Mouse (Mus musculus) adrenal gland, adult (tissue): ENCODE measurements at regions not wholly inside any gene's neighbourhood (a gene's known extent, or its start where the extent isn't known, plus 50 kb on each side); places are given as distances from the start of the nearest gene placed in this dataset.
"Not testable (repeated sequence)": the region's sequence is repeated elsewhere in the genome, so short reads cannot be mapped to it uniquely, and the experiment has no call there.

Source experiments
- DNase-seq, 2 experiments: peaks; one replicate each; pipeline ENCODE4 v3.0.0; 2022 to 2023; ENCODE audit warnings: low spot score in 1 of 2; ENCODE audit not compliant: inconsistent age in 2 of 2

GRCm38 (mm10) chr14:47920638-47921347, 199.8 kb upstream of the Peli2 start:
- DNase-seq: peak in 1 of 2 experiments; percentile 24

- peak in 1 of 2 experiments; percentile 35 for DNase-seq
Observed at GRCm38 (mm10) chr14:47921811-47922277, 198.8 kb upstream of the Peli2 start.

GRCm38 (mm10) chr14:47926416-47926815, 194.2 kb upstream of the Peli2 start:
- no peak for DNase-seq

GRCm38 (mm10) chr14:47935401-47935800, 185.2 kb upstream of the Peli2 start:
- DNase-seq: no peak

GRCm38 (mm10) chr14:47937081-47937651, 183.5 kb upstream of the Peli2 start:
- peak in 1 of 2 experiments; percentile 26 for DNase-seq

DNA sequence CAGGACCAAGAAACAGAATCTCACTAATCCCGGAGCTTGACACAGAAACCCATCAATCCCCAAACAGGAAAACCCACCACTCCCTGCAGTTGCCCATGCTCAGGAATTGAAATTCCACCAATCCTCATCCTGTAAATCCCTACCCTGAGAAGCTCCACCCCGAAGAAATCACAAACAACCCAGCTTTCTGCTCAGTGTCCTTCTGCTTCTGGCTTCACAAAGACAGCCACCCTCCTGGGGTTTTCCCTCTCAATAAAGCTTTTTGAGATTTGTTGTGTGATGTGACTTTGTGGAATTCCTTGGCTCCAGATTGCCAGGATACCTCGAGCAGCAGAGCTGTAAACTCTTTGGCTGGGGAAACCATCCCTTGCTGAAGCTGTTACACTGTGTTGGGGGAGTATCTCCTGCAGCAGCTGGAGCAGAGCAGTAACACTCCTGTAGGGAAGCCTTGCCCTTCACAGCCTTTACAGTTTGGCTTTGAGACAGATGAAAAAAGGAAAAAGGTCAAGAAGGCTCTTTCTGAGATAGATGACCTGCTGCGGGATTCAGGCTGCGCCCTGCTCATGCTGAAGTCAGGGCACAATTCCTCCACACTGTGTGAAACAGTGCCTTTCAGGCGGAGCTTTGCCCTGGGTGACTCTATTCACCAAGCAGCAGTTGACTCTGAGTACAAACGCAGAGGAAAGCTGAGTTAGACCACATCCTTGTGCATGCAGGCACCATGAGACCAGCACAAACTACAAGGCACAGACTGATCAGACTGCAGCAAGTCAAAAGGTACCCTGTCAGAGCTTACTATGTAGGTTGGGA, 180.6 kb upstream of the Peli2 start:
- DNase-seq: no peak

DNA sequence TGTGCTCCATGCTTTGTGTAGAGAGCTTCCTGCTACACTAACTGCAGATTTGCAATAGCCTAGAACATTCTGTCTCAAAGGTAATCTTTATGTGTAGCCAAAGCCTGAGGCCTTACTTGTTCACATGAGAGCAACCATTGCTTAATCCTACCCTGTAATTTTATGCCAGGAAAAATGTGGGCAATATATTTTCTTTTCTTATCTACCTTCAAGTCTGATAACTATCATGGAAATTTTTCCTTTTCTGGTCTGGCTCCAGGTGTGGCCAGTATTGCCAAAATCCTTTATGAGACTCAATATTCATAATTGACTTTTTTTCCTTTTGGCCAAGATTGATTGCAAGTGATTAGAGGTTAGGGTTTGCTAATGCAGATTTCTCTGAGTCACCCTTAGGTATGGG, 178.0 kb upstream of the Peli2 start:
- DNase-seq: no peak

DNA sequence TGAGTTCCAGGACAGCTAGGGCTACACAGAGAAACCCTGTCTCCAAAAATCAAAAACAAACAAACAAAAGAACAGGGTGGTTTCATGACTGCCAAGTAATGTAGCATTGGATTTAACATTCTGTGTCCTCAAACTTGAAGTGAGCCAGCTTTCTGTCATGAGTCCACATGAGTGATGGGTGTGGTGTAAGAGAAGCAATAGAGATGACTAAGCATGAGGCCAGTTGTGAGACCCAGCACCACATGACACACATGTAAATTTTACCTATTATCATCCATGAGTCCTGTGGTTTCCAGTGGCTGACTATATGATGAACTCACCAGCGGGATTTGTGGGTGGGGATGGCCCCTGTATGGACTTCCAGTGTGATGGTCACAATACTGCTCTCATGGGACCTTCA, 176.0 kb upstream of the Peli2 start:
- DNase-seq: peak; percentile 28 to 78

GRCm38 (mm10) chr14:47951041-47951440, 169.6 kb upstream of the Peli2 start:
- no peak for DNase-seq

GRCm38 (mm10) chr14:47958171-47958570, 162.5 kb upstream of the Peli2 start:
- DNase-seq: peak in 1 of 2 experiments; percentile 36

DNA sequence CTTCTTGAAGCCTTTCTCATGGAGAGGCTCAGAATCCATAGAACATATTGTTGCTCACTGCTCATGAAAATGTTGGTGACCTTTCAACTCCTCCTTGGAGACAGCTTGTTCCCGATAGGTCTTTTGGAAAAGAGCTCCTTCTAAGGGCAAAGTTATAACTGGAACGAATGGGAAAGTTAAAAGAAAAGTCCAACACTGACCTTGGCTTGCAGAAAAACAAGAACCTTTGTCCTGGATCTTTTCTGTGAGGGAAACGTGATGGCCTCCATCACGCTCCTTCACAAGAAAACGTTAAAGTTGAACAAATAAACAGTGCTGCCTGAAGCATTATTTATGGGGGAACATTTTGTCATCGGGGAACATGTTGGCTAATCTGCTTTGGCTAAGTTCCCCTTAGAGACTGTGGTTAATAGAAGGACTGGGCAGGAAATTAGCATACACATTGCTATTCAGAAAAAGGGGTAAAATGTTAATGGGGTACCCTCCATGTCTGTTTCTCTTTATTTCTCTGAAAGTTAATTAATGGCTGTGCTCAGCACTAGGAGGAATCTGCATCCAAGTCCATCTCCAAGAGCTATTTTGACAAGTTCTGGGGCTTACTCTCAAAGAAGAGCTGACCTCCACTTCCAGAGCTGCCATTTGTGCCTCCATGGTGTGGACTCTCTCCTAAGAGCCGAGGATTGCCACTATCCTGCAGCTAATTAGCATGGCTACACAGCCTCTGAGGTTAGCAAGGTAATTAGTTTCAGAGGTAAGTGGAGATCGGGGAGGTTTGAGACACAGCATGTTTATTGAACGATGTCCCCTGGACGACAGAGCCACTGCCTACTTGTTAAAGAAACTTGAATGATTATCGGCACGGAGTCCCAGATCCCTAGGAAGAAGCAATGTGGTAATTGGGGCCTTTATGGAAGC, 161.0 kb upstream of the Peli2 start:
- peak; percentile 28 to 58 for DNase-seq

GRCm38 (mm10) chr14:47964806-47965205, 155.8 kb upstream of the Peli2 start:
- not testable (repeated sequence) for DNase-seq

GRCm38 (mm10) chr14:47969871-47970270, 150.8 kb upstream of the Peli2 start:
- DNase-seq: no peak

DNA sequence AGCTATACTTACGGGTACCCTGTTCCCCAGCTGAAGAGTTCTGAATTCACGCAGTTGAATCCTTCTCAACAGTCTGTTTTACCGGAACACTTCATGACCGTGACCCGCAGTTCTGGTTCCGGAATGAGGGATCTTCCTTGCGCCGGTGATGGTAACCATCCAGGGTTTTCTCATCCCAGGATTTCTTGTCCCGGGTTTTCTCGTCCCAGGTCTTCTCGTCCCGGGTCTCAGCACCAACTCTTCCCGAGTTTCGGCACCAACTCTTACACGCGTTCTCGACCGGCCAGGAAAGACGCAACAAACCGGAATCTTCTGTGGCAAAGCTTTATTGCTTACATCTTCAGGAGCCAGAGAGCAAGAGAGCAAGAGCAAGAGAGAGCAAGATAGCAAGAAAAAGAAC, 147.5 kb upstream of the Peli2 start:
- DNase-seq: not testable (repeated sequence)

GRCm38 (mm10) chr14:47982993-47983740, 137.5 kb upstream of the Peli2 start:
- peak in 1 of 2 experiments; percentile 38 for DNase-seq

GRCm38 (mm10) chr14:47986483-47986882, 134.1 kb upstream of the Peli2 start:
- no peak for DNase-seq

DNA sequence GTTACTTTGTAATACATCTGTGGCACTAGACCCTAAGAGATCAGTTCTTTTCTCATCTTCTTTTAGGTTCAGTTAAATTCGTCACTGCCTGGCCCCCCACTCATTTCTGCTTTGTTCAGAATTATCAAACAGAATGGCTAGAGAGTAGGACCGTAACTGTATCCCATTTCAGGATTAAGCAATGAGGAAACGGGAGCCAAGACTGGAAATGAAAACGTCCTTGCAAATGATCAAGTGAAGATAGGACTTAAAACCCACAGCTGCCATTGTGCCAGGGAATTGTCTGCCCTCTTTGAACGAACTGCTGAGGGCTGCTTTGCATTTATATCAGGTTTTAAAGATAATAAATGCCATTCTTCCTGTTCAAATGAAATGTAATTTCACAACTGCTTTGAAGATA, 133.7 kb upstream of the Peli2 start:
- peak in 1 of 2 experiments; percentile 61 for DNase-seq

- peak in 1 of 2 experiments; percentile 40 for DNase-seq
Observed at GRCm38 (mm10) chr14:47987392-47988075, 133.1 kb upstream of the Peli2 start.

GRCm38 (mm10) chr14:47988131-47988530, 132.5 kb upstream of the Peli2 start:
- DNase-seq: no peak
